Mouse (Mus musculus): ENCODE data around the gene Adam19. TPM values are rescaled to one million over a fixed set of nuclear protein-coding genes. Genes with fewer than 3 reads are reported as not detected.

Adam19 gene
- polyA plus RNA-seq, 1 experiment from 2014 or later = 8.3 TPM

GRCm38 (mm10) chr11:46067371-46068060, 11.7 kb downstream of the Adam19 start:
- Histone ChIP-seq H3K36me3 (ENCODE audit: control insufficient read depth, insufficient read depth, low read length) (peaks cover 14% of the 10 kb centered on the region; the same call in 1 of the 2 replicates), H3K27ac (replicated peaks; ENCODE audit: low read depth, low read length) (no peak overlapping the region), H3K4me3 (replicated peaks; ENCODE audit: low read depth, low read length) (no peak overlapping the region), H3K9ac (replicated peaks; ENCODE audit: low read length) (no peak overlapping the region), H3K27me3 (ENCODE audit: control insufficient read depth, insufficient read depth, low read length) (no peaks in the 10 kb centered on the region), H3K4me2 (ENCODE audit: low read length) (no peak overlapping the region), H3K4me1 (ENCODE audit: control insufficient read depth, insufficient read depth, low read length) (peaks cover 11% of the 10 kb centered on the region; the same call in 1 of the 2 replicates), H3K9me3 (ENCODE audit: control insufficient read depth, low read length) (no peaks in the 10 kb centered on the region)
- no peak for ATAC-seq (ENCODE audit: low FRiP score, low TSS enrichment)
- no peak for DNase-seq
- WGBS = 92% methylated on average over 10 of the region's 10 CpGs

GRCm38 (mm10) chr11:46068756-46069407, 13.1 kb downstream of the Adam19 start:
- Histone ChIP-seq H3K4me3 (replicated peaks; ENCODE audit: low read depth, low read length) (no peak overlapping the region), H3K27me3 (ENCODE audit: control insufficient read depth, insufficient read depth, low read length) (no peaks in the 10 kb centered on the region), H3K36me3 (ENCODE audit: control insufficient read depth, insufficient read depth, low read length) (peaks cover 17% of the 10 kb centered on the region; the same call in 1 of the 2 replicates), H3K9me3 (ENCODE audit: control insufficient read depth, low read length) (no peaks in the 10 kb centered on the region), H3K27ac (replicated peaks; ENCODE audit: low read depth, low read length) (peak overlapping the region; percentile 3; the same call in 1 of the 2 replicates), H3K9ac (replicated peaks; ENCODE audit: low read length) (no peak overlapping the region), H3K4me1 (ENCODE audit: control insufficient read depth, insufficient read depth, low read length) (peaks cover 11% of the 10 kb centered on the region; the same call in 1 of the 2 replicates), H3K4me2 (ENCODE audit: low read length) (no peak overlapping the region)
- WGBS = 39% methylated on average over 12 of the region's 12 CpGs
- DNase-seq (no peak), ATAC-seq (ENCODE audit: low FRiP score, low TSS enrichment) (no peak)

- Histone ChIP-seq H3K9me3 (ENCODE audit: control insufficient read depth, low read length) (no peaks in the 10 kb centered on the region), H3K4me1 (ENCODE audit: control insufficient read depth, insufficient read depth, low read length) (peaks cover 11% of the 10 kb centered on the region; the same call in 1 of the 2 replicates), H3K4me2 (ENCODE audit: low read length) (0 out of 2 replicates have a peak overlapping the region, but pooled peaks have one; percentile 4), H3K27me3 (ENCODE audit: control insufficient read depth, insufficient read depth, low read length) (no peaks in the 10 kb centered on the region), H3K4me3 (replicated peaks; ENCODE audit: low read depth, low read length) (no peak overlapping the region), H3K36me3 (ENCODE audit: control insufficient read depth, insufficient read depth, low read length) (peaks cover 17% of the 10 kb centered on the region; the same call in 1 of the 2 replicates), H3K27ac (replicated peaks; ENCODE audit: low read depth, low read length) (peak overlapping the region; percentile 26; the same call in 1 of the 2 replicates), H3K9ac (replicated peaks; ENCODE audit: low read length) (no peak overlapping the region)
- WGBS = 22% methylated on average over 17 of the region's 17 CpGs
- ATAC-seq (ENCODE audit: low FRiP score, low TSS enrichment) (no peak), DNase-seq (peak; percentile 42)
Observed at GRCm38 (mm10) chr11:46069408-46070003, 13.7 kb downstream of the Adam19 start.

- H3K9ac ChIP-seq (replicated peaks; ENCODE audit: low read length) = no peak overlapping the region
- no peak overlapping the region for H3K4me3 ChIP-seq (replicated peaks; ENCODE audit: low read depth, low read length)
- 89% methylated on average over 4 of the region's 4 CpGs for WGBS
- DNase-seq = no peak
- peaks cover 17% of the 10 kb centered on the region; the same call in 1 of the 2 replicates for H3K36me3 ChIP-seq (ENCODE audit: control insufficient read depth, insufficient read depth, low read length)
- no peaks in the 10 kb centered on the region for H3K27me3 ChIP-seq (ENCODE audit: control insufficient read depth, insufficient read depth, low read length)
- H3K27ac ChIP-seq (replicated peaks; ENCODE audit: low read depth, low read length) = 0 out of 2 replicates have a peak overlapping the region, but pooled peaks have one; percentile 26
- ATAC-seq (ENCODE audit: low FRiP score, low TSS enrichment) = no peak
- no peak overlapping the region for H3K4me2 ChIP-seq (ENCODE audit: low read length)
- peaks cover 8% of the 10 kb centered on the region; the same call in 1 of the 2 replicates for H3K4me1 ChIP-seq (ENCODE audit: control insufficient read depth, insufficient read depth, low read length)
- no peaks in the 10 kb centered on the region for H3K9me3 ChIP-seq (ENCODE audit: control insufficient read depth, low read length)
Observed at GRCm38 (mm10) chr11:46070161-46070560, 14.4 kb downstream of the Adam19 start.

- H3K27ac ChIP-seq (replicated peaks; ENCODE audit: low read depth, low read length) = no peak overlapping the region
- peaks cover 13% of the 10 kb centered on the region; the same call in 1 of the 2 replicates for H3K36me3 ChIP-seq (ENCODE audit: control insufficient read depth, insufficient read depth, low read length)
- no peak overlapping the region for H3K9ac ChIP-seq (replicated peaks; ENCODE audit: low read length)
- no peaks in the 10 kb centered on the region for H3K27me3 ChIP-seq (ENCODE audit: control insufficient read depth, insufficient read depth, low read length)
- WGBS = 74% methylated on average over 8 of the region's 8 CpGs
- H3K9me3 ChIP-seq (ENCODE audit: control insufficient read depth, low read length) = no peaks in the 10 kb centered on the region
- no peak for DNase-seq
- no peak overlapping the region for H3K4me3 ChIP-seq (replicated peaks; ENCODE audit: low read depth, low read length)
- peaks cover 5% of the 10 kb centered on the region; the same call in 1 of the 2 replicates for H3K4me1 ChIP-seq (ENCODE audit: control insufficient read depth, insufficient read depth, low read length)
- no peak overlapping the region for H3K4me2 ChIP-seq (ENCODE audit: low read length)
- no peak for ATAC-seq (ENCODE audit: low FRiP score, low TSS enrichment)
Observed at GRCm38 (mm10) chr11:46070789-46071188, 15.0 kb downstream of the Adam19 start.

- DNase-seq (no peak), ATAC-seq (ENCODE audit: low FRiP score, low TSS enrichment) (no peak)
- no peak overlapping the region for H3K4me3 ChIP-seq (replicated peaks; ENCODE audit: low read depth, low read length)
- no peak overlapping the region for H3K4me2 ChIP-seq (ENCODE audit: low read length)
- WGBS = 78% methylated on average over 8 of the region's 8 CpGs
- H3K9me3 ChIP-seq (ENCODE audit: control insufficient read depth, low read length) = no peaks in the 10 kb centered on the region
- no peak overlapping the region for H3K9ac ChIP-seq (replicated peaks; ENCODE audit: low read length)
- H3K27ac ChIP-seq (replicated peaks; ENCODE audit: low read depth, low read length) = no peak overlapping the region
- no peaks in the 10 kb centered on the region for H3K27me3 ChIP-seq (ENCODE audit: control insufficient read depth, insufficient read depth, low read length)
- H3K4me1 ChIP-seq (ENCODE audit: control insufficient read depth, insufficient read depth, low read length) = 0 out of 2 replicates have a peak, but pooled peaks cover 3% of the 10 kb centered on the region
- peaks cover 8% of the 10 kb centered on the region; the same call in 1 of the 2 replicates for H3K36me3 ChIP-seq (ENCODE audit: control insufficient read depth, insufficient read depth, low read length)
Observed at GRCm38 (mm10) chr11:46072466-46073060, 16.8 kb downstream of the Adam19 start.

GRCm38 (mm10) chr11:46073061-46073849, 17.5 kb downstream of the Adam19 start:
- Histone ChIP-seq H3K9ac (replicated peaks; ENCODE audit: low read length) (no peak overlapping the region), H3K4me3 (replicated peaks; ENCODE audit: low read depth, low read length) (no peak overlapping the region), H3K4me1 (ENCODE audit: control insufficient read depth, insufficient read depth, low read length) (0 out of 2 replicates have a peak, but pooled peaks cover 3% of the 10 kb centered on the region), H3K27ac (replicated peaks; ENCODE audit: low read depth, low read length) (no peak overlapping the region), H3K27me3 (ENCODE audit: control insufficient read depth, insufficient read depth, low read length) (no peaks in the 10 kb centered on the region), H3K36me3 (ENCODE audit: control insufficient read depth, insufficient read depth, low read length) (peaks cover 8% of the 10 kb centered on the region; the same call in 1 of the 2 replicates), H3K4me2 (ENCODE audit: low read length) (no peak overlapping the region), H3K9me3 (ENCODE audit: control insufficient read depth, low read length) (no peaks in the 10 kb centered on the region)
- no peak for DNase-seq
- 78% methylated on average over 15 of the region's 15 CpGs for WGBS
- ATAC-seq (ENCODE audit: low FRiP score, low TSS enrichment) = no peak

Measured in midbrain, embryonic 14.5 days (tissue).